Mouse (Mus musculus) myocyte (in vitro differentiated cells): ENCODE data around the gene Jph2.

ENCODE experiments used
- CEBPB ChIP-seq: IDR thresholded peaks from 2 replicates; pipeline ENCODE4 v1.6.1; 2011; ENCODE audit warnings: mild to moderate bottlenecking, moderate library complexity; ENCODE audit not compliant: poor library complexity, insufficient read depth, severe bottlenecking
- E2F4 ChIP-seq: IDR thresholded peaks from one replicate; pipeline ENCODE4 v1.6.1; 2011; ENCODE audit warnings: mild to moderate bottlenecking, control low read depth, moderate library complexity; ENCODE audit not compliant: insufficient read depth
- MAX ChIP-seq: IDR thresholded peaks from one replicate; pipeline ENCODE4 v1.6.1; 2011; ENCODE audit warnings: low read depth, mild to moderate bottlenecking, control low read depth
- MYOD1 ChIP-seq, 3 experiments: IDR thresholded peaks; one replicate each; pipeline ENCODE4 v1.6.1; 2011; ENCODE audit warnings: control low read depth in 2 of 3, low read depth in 2 of 3, mild to moderate bottlenecking in 2 of 3, moderate library complexity in 1 of 3; ENCODE audit not compliant: insufficient read length in 2 of 3, control insufficient read depth in 1 of 3
- MYOG ChIP-seq, 3 experiments: IDR thresholded peaks; one replicate each; pipeline ENCODE4 v1.6.1; 2011; ENCODE audit warnings: control low read depth in 2 of 3, low read depth in 2 of 3, mild to moderate bottlenecking in 2 of 3; ENCODE audit not compliant: insufficient read length in 2 of 3, control insufficient read depth in 1 of 3, insufficient read depth in 1 of 3
- POLR2A ChIP-seq: IDR thresholded peaks from one replicate; pipeline ENCODE4 v1.6.1; 2011; ENCODE audit warnings: low read depth, mild to moderate bottlenecking, control low read depth, moderate library complexity; ENCODE audit not compliant: insufficient read length
- TCF12 ChIP-seq: IDR thresholded peaks from one replicate; pipeline ENCODE4 v1.6.1; 2011; ENCODE audit warnings: mild to moderate bottlenecking, control low read depth; ENCODE audit not compliant: poor library complexity, insufficient read depth, severe bottlenecking
- TCF3 ChIP-seq: IDR thresholded peaks from one replicate; pipeline ENCODE4 v1.6.1; 2011; ENCODE audit warnings: low read depth, control low read depth; ENCODE audit not compliant: insufficient read length
- USF1 ChIP-seq: IDR thresholded peaks from one replicate; pipeline ENCODE4 v1.6.1; 2011; ENCODE audit warnings: low read depth, mild to moderate bottlenecking, control low read depth, moderate library complexity

DNA sequence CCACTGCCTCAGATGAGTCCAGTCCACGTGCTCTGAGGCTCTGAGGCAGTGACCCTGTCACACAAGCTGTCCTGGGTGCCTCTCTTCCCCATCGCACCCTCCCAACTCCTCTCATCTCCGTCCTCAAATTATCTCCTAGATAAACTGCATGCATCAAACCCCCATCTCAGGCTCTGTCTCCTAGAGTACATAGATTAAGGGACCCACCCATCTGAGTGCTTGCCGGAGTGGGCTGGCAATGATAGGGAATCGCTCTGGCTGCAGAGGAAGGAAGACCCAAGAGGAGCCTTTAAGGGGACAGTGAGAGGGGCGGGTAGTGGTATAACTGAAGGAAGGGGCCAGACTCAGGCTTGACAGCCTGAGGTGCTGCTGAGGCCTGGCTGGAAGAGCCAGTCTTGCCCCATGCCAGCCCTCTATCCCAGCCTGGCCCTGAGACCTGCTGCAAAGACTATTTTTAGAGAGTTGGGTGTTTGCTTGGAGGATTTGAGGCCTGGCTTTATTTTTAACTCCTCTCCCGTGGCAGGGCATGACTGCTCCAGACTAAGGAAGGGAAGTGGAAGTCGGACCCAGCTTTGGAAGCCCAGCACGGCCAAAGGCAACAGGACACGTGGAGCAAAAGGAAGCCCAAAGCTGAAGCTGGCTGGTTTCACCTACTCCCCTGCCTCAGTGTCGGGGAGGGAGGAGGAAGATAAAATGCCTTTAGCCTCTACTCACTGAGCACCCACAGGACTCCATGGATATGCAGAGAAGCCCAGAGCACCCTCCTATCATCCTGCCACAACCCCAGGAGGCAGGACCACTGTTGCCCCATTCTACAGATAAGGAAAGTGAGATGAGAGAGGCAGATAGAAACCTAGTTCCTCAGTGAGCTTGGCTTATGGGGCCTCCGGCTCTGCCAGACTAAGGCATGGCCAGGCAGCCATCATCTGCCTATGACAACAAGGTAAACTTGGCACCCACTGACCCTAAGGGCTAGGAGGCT, 34.6 kb downstream of the Jph2 start:
- TF ChIP-seq E2F4 = no peak
- TF ChIP-seq POLR2A = no peak
- peak in 1 of 3 experiments; percentile 9 for TF ChIP-seq MYOG (IDR thresholded peaks at IDR 0.05; ENCODE audit: control insufficient read depth in 1 of 3, insufficient read depth in 1 of 3, insufficient read length in 2 of 3, low read depth in 2 of 3)
- no peak for TF ChIP-seq TCF12
- no peak for TF ChIP-seq USF1
- no peak for TF ChIP-seq MAX
- TF ChIP-seq MYOD1 (IDR thresholded peaks at IDR 0.05; ENCODE audit: control insufficient read depth in 1 of 3, insufficient read length in 2 of 3, low read depth in 2 of 3) = no peak
- TF ChIP-seq CEBPB = no peak
- TF ChIP-seq TCF3 = no peak
